Mouse (Mus musculus) thymus, adult 2 months (tissue): ENCODE measurements around the gene Cct8.

Experiments used
- CTCF ChIP-seq: fragments of 200-500 bp; IDR thresholded peaks from 2 replicates; pipeline ENCODE4 v1.5.1; 2012; ENCODE audit warnings: mild to moderate bottlenecking, control low read depth, low read length, moderate library complexity, borderline replicate concordance; ENCODE audit not compliant: control insufficient read depth, poor library complexity, insufficient read depth; ENCODE audit errors: extremely low read depth
- POLR2A ChIP-seq: fragments of 200-500 bp; IDR thresholded peaks from 2 replicates; pipeline ENCODE4 v1.6.1; 2012; ENCODE audit warnings: mild to moderate bottlenecking, low read length, control low read depth, moderate library complexity; ENCODE audit not compliant: control insufficient read depth, poor library complexity, insufficient read depth; ENCODE audit errors: extremely low read depth

DNA sequence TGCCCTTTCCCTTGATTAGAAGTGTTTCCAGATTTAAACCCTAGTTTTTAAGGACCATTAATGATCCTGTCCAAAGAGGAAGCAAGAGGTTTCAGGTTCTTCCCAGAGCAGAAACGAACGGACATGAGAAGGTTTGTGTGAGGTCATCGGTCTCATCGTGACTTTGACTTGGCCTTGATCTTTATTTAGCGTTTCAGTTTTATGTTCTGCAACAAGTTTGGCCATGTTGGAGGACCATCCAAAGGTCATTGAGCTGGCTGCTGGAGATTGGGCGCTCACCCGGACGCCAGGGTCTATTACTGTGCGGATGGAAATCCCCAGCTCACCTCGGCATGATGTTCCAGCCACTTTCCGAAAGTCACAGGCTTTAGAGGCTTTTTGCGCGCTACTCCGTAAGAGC lies 16.7 kb upstream of the Cct8 start:
- TF ChIP-seq POLR2A (no peak), CTCF (no peak)
